Mouse (Mus musculus) right cerebral cortex, adult 18-20 months (tissue): Measurements from ENCODE around the gene Rpl9-ps1.

Experiments
- DNase-seq: peaks from one replicate; pipeline ENCODE4 v3.0.0; 2022; ENCODE audit warnings: mixed read lengths

Rpl9-ps1 gene

GRCm38 (mm10) chr11:83619037-83619436 lies 26.4 kb downstream of the Rpl9-ps1 start:
- DNase-seq: no peak

DNA sequence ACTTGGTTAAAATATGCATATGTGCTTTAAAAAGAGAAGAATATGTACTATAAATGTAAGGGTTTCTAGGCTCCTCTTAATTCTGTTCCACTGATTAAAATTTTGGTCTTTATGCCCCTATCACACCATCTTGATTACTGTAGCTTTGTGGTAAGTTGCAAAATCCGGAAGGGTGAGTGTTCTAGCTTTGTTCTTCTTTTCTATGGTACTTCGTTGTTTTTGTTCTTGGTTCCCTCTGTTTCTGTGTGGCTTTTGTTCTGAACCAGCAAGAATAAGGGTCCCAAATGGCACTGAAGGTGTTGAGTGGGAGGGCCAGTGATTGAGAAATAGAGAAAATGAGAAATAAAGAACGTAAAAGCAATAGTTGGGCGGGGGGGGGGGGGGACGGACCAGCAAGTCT lies 27.2 kb downstream of the Rpl9-ps1 start:
- no peak for DNase-seq

- no peak for DNase-seq
Observed at GRCm38 (mm10) chr11:83616586-83616985, 28.8 kb downstream of the Rpl9-ps1 start.

- no peak for DNase-seq
Observed at GRCm38 (mm10) chr11:83610900-83611299, 34.5 kb downstream of the Rpl9-ps1 start.

GRCm38 (mm10) chr11:83606396-83606795 lies 39.0 kb downstream of the Rpl9-ps1 start:
- DNase-seq: no peak

DNA sequence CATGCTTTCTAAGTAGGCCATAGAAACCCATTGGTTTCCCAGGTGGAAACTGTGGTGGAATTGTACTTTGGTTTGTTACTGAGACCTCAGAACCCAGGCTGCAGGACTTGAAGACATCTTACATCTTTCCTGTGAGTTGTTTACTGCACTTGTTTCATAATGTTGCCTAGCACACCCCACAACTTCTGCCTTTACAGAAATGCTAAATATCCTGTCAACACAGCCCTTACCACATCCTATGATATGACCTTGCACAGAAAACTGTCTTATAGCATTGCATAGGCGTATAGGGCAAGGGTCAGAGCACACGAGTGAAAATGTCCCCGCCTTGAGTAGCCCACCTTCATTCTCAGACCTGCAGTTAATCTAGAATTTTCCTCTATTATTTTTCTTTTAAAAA lies 39.9 kb downstream of the Rpl9-ps1 start:
- no peak for DNase-seq

DNA sequence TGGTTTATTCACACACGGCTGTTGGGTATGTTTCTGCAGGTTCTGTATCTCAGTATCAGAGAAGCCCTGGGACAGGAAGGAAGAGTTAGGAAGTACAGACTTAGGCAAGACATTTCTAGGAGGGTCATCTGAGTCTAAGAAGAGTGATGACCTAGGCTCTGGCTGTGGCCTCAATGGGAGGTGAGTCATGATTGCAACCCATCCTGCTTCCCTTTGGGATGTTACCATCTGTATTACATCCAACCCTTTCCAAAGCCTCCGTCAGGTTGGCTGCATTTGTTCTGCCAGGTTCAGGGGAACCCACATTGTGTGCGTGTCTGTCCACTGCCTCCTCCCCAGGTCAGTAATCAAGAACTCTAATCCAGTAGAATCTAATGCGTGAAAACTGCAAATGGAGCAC lies 40.7 kb downstream of the Rpl9-ps1 start:
- no peak for DNase-seq

GRCm38 (mm10) chr11:83603399-83603798 lies 42.0 kb downstream of the Rpl9-ps1 start:
- no peak for DNase-seq

GRCm38 (mm10) chr11:83600576-83600975 lies 44.8 kb downstream of the Rpl9-ps1 start:
- no peak for DNase-seq

GRCm38 (mm10) chr11:83598991-83599390 lies 46.4 kb downstream of the Rpl9-ps1 start:
- DNase-seq: no peak

DNA sequence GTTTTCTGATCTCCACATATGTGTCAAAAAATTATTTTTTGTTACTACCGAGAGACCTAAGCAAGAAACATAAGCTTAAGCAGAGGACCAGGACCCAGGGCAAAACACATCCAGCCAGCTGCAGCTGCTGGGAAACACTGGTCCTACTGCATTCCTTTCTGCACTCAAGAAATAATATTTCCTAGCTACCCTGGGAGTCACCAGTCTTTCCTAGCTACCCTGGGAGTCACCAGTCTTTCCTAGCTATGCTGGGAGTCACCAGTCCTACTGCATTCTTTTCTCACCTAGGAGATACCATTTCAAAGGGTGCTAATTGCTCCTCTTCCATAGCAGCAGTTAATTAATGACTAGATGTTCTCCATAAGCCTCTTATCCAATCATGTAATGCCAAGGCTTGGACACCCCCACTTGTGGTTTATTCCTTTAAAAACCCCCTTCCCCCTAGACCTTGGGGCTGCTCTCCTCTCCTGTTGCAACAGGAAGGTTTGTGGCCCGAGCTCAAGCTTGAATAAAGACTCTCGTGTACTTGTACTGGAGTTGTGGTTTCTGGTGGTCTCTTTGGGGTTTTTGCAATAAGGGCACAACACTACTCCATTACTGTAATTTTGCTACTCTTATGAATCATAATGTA lies 47.1 kb downstream of the Rpl9-ps1 start:
- DNase-seq: no peak

- DNase-seq: no peak
Observed at GRCm38 (mm10) chr11:83597796-83598195, 47.6 kb downstream of the Rpl9-ps1 start.

- no peak for DNase-seq
Observed at GRCm38 (mm10) chr11:83595669-83596455, 49.6 kb downstream of the Rpl9-ps1 start.
